Mouse (Mus musculus): ENCODE measurements around the gene Ndc1. TPM values are rescaled to one million over a fixed set of nuclear protein-coding genes. Genes with fewer than 3 reads are reported as not detected.
"Not testable (repeated sequence)": the region's sequence is repeated elsewhere in the genome, so short reads cannot be mapped to it uniquely, and the experiment has no call there.

Ndc1 gene
- polyA plus RNA-seq, 1 experiment from 2014 or later, result 52.9 TPM

GRCm38 (mm10) chr4:107357172-107357571 lies 10.4 kb upstream of the Ndc1 start:
- ATAC-seq (ENCODE audit: insufficient number of reproducible peaks, low FRiP score, low TSS enrichment, low read depth); H3K9ac ChIP-seq (ENCODE audit: low read length); H3K36me3 ChIP-seq (ENCODE audit: control insufficient read depth, insufficient read depth, low read length); DNase-seq (ENCODE audit: low spot score); H3K4me2 ChIP-seq (ENCODE audit: low read depth, severe bottlenecking); H3K27ac ChIP-seq (replicated peaks; ENCODE audit: low read depth, low read length); H3K4me3 ChIP-seq (ENCODE audit: low read depth, low read length); H3K27me3 ChIP-seq (ENCODE audit: control insufficient read depth, insufficient read depth, low read length); H3K4me1 ChIP-seq (ENCODE audit: control insufficient read depth, insufficient read depth, low read length); H3K9me3 ChIP-seq (ENCODE audit: control insufficient read depth, low read length): not testable (repeated sequence)
- 38% methylated on average over 8 of the region's 8 CpGs for WGBS

DNA sequence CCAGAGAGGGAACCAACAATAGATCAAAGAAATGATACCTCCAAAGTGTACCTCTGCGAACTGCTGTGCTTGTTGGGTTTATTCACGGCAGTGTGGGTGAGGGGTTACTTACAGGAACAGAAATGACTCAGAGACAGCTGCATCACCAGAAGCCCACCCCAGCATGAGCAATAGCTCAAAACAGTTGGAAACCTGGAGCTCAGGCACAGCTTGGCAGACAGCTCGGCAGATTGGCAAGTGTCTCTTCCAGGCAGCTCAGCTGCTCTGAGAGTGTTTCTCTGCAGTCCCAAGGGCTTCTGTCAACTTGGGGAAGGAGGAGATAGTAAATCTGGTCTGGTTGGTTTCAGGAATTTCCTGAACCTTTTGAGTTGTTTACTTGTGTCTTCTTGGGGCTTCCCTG lies 9.1 kb upstream of the Ndc1 start:
- ATAC-seq (ENCODE audit: insufficient number of reproducible peaks, low FRiP score, low TSS enrichment, low read depth) (no peak), DNase-seq (ENCODE audit: low spot score) (no peak)
- H3K36me3 ChIP-seq (ENCODE audit: control insufficient read depth, insufficient read depth, low read length), result no peaks in the 10 kb centered on the region
- H3K4me2 ChIP-seq (ENCODE audit: low read depth, severe bottlenecking), result no peak overlapping the region
- no peak overlapping the region for H3K27ac ChIP-seq (replicated peaks; ENCODE audit: low read depth, low read length)
- no peak overlapping the region for H3K4me3 ChIP-seq (ENCODE audit: low read depth, low read length)
- H3K4me1 ChIP-seq (ENCODE audit: control insufficient read depth, insufficient read depth, low read length), result peaks cover 8% of the 10 kb centered on the region
- whole genome bisulfite sequencing, result 88% methylated on average over 3 of the region's 3 CpGs
- no peaks in the 10 kb centered on the region for H3K27me3 ChIP-seq (ENCODE audit: control insufficient read depth, insufficient read depth, low read length)
- no peak overlapping the region for H3K9ac ChIP-seq (ENCODE audit: low read length)
- H3K9me3 ChIP-seq (ENCODE audit: control insufficient read depth, low read length), result no peaks in the 10 kb centered on the region

GRCm38 (mm10) chr4:107360457-107361145 lies 7.0 kb upstream of the Ndc1 start:
- Histone ChIP-seq H3K27me3 (ENCODE audit: control insufficient read depth, insufficient read depth, low read length) (no peaks in the 10 kb centered on the region), H3K4me1 (ENCODE audit: control insufficient read depth, insufficient read depth, low read length) (no peaks in the 10 kb centered on the region), H3K27ac (replicated peaks; ENCODE audit: low read depth, low read length) (no peak overlapping the region), H3K9ac (ENCODE audit: low read length) (no peak overlapping the region), H3K9me3 (ENCODE audit: control insufficient read depth, low read length) (no peaks in the 10 kb centered on the region), H3K36me3 (ENCODE audit: control insufficient read depth, insufficient read depth, low read length) (no peaks in the 10 kb centered on the region), H3K4me3 (ENCODE audit: low read depth, low read length) (no peak overlapping the region), H3K4me2 (ENCODE audit: low read depth, severe bottlenecking) (no peak overlapping the region)
- DNase-seq (ENCODE audit: low spot score) (no peak), ATAC-seq (ENCODE audit: insufficient number of reproducible peaks, low FRiP score, low TSS enrichment, low read depth) (no peak)
- 91% methylated on average over 7 of the region's 7 CpGs for WGBS

GRCm38 (mm10) chr4:107362755-107363154 lies 4.8 kb upstream of the Ndc1 start:
- Histone ChIP-seq H3K4me1 (ENCODE audit: control insufficient read depth, insufficient read depth, low read length) (no peaks in the 10 kb centered on the region), H3K4me2 (ENCODE audit: low read depth, severe bottlenecking) (no peak overlapping the region), H3K27me3 (ENCODE audit: control insufficient read depth, insufficient read depth, low read length) (no peaks in the 10 kb centered on the region), H3K27ac (replicated peaks; ENCODE audit: low read depth, low read length) (no peak overlapping the region), H3K9ac (ENCODE audit: low read length) (no peak overlapping the region), H3K4me3 (ENCODE audit: low read depth, low read length) (no peak overlapping the region), H3K9me3 (ENCODE audit: control insufficient read depth, low read length) (no peaks in the 10 kb centered on the region), H3K36me3 (ENCODE audit: control insufficient read depth, insufficient read depth, low read length) (no peaks in the 10 kb centered on the region)
- ATAC-seq (ENCODE audit: insufficient number of reproducible peaks, low FRiP score, low TSS enrichment, low read depth) (no peak), DNase-seq (ENCODE audit: low spot score) (no peak)
- 62% methylated on average over 4 of the region's 4 CpGs for WGBS

DNA sequence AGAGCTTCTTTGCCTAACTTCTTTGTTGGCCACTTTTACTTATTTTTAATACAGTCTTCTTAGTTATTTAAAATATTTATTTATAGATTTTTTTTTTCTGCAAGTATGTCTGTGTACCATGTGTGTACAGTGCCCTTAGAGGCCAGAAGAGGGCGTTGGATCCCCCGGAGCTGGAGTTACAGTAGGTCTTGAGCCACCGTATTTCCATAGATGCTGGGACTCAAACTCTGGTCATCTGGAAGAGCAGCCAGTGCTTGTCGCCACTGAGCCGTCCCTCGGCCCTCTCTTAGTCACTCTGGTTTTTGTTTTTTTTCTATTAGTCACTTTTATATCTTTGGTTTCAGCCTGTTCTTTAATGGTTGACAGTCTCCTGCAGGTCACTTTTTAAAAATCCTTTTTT lies 4.0 kb upstream of the Ndc1 start:
- DNase-seq (ENCODE audit: low spot score), result no peak
- Histone ChIP-seq H3K27me3 (ENCODE audit: control insufficient read depth, insufficient read depth, low read length) (no peaks in the 10 kb centered on the region), H3K9me3 (ENCODE audit: control insufficient read depth, low read length) (no peaks in the 10 kb centered on the region), H3K27ac (replicated peaks; ENCODE audit: low read depth, low read length) (no peak overlapping the region), H3K4me2 (ENCODE audit: low read depth, severe bottlenecking) (no peak overlapping the region), H3K36me3 (ENCODE audit: control insufficient read depth, insufficient read depth, low read length) (no peaks in the 10 kb centered on the region), H3K4me3 (ENCODE audit: low read depth, low read length) (no peak overlapping the region), H3K4me1 (ENCODE audit: control insufficient read depth, insufficient read depth, low read length) (no peaks in the 10 kb centered on the region), H3K9ac (ENCODE audit: low read length) (no peak overlapping the region)
- WGBS, result 78% methylated on average over 6 of the region's 6 CpGs
- ATAC-seq (ENCODE audit: insufficient number of reproducible peaks, low FRiP score, low TSS enrichment, low read depth), result no peak

GRCm38 (mm10) chr4:107364190-107364639 lies 3.4 kb upstream of the Ndc1 start:
- ATAC-seq (ENCODE audit: insufficient number of reproducible peaks, low FRiP score, low TSS enrichment, low read depth) (no peak), DNase-seq (ENCODE audit: low spot score) (no peak)
- no peak overlapping the region for H3K4me2 ChIP-seq (ENCODE audit: low read depth, severe bottlenecking)
- H3K4me1 ChIP-seq (ENCODE audit: control insufficient read depth, insufficient read depth, low read length), result no peaks in the 10 kb centered on the region
- H3K27ac ChIP-seq (replicated peaks; ENCODE audit: low read depth, low read length), result no peak overlapping the region
- no peaks in the 10 kb centered on the region for H3K9me3 ChIP-seq (ENCODE audit: control insufficient read depth, low read length)
- no peak overlapping the region for H3K4me3 ChIP-seq (ENCODE audit: low read depth, low read length)
- WGBS, result 75% methylated on average over 5 of the region's 5 CpGs
- H3K9ac ChIP-seq (ENCODE audit: low read length), result no peak overlapping the region
- no peaks in the 10 kb centered on the region for H3K27me3 ChIP-seq (ENCODE audit: control insufficient read depth, insufficient read depth, low read length)
- no peaks in the 10 kb centered on the region for H3K36me3 ChIP-seq (ENCODE audit: control insufficient read depth, insufficient read depth, low read length)

GRCm38 (mm10) chr4:107366408-107366807 lies 1.2 kb upstream of the Ndc1 start:
- H3K9ac ChIP-seq (ENCODE audit: low read length); ATAC-seq (ENCODE audit: insufficient number of reproducible peaks, low FRiP score, low TSS enrichment, low read depth); DNase-seq (ENCODE audit: low spot score); H3K4me3 ChIP-seq (ENCODE audit: low read depth, low read length); H3K4me2 ChIP-seq (ENCODE audit: low read depth, severe bottlenecking); H3K4me1 ChIP-seq (ENCODE audit: control insufficient read depth, insufficient read depth, low read length); H3K36me3 ChIP-seq (ENCODE audit: control insufficient read depth, insufficient read depth, low read length); H3K9me3 ChIP-seq (ENCODE audit: control insufficient read depth, low read length); H3K27me3 ChIP-seq (ENCODE audit: control insufficient read depth, insufficient read depth, low read length); H3K27ac ChIP-seq (replicated peaks; ENCODE audit: low read depth, low read length): not testable (repeated sequence)

DNA sequence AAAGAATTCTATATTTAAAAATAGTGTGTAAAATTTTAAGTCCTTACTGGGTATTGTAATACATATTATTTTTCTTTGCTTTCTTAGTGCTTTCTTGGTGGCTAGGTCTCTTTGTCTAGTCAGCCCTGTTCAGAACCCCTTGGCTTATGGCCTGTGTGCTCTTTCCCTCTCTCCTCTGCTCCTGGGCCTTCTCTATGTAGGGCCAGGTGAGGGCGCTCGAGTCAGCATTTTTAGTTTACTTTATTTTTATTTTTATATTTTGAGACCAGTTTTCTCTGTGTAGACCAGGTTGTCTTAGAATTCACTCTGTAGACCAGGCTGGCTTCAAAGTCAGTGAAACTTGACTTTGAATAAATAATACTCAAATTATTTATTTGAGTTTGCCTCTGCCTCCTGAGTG lies 4.7 kb downstream of the Ndc1 start:
- Histone ChIP-seq H3K27ac (replicated peaks; ENCODE audit: low read depth, low read length) (no peak overlapping the region), H3K36me3 (ENCODE audit: control insufficient read depth, insufficient read depth, low read length) (peaks cover 22% of the 10 kb centered on the region), H3K27me3 (ENCODE audit: control insufficient read depth, insufficient read depth, low read length) (no peaks in the 10 kb centered on the region), H3K4me1 (ENCODE audit: control insufficient read depth, insufficient read depth, low read length) (no peaks in the 10 kb centered on the region), H3K4me2 (ENCODE audit: low read depth, severe bottlenecking) (no peak overlapping the region), H3K9me3 (ENCODE audit: control insufficient read depth, low read length) (no peaks in the 10 kb centered on the region), H3K9ac (ENCODE audit: low read length) (no peak overlapping the region), H3K4me3 (ENCODE audit: low read depth, low read length) (no peak overlapping the region)
- DNase-seq (ENCODE audit: low spot score) (no peak), ATAC-seq (ENCODE audit: insufficient number of reproducible peaks, low FRiP score, low TSS enrichment, low read depth) (no peak)
- 82% methylated on average over 2 of the region's 2 CpGs for WGBS

GRCm38 (mm10) chr4:107374677-107375076 lies 7.1 kb downstream of the Ndc1 start:
- ATAC-seq (ENCODE audit: insufficient number of reproducible peaks, low FRiP score, low TSS enrichment, low read depth) (no peak), DNase-seq (ENCODE audit: low spot score) (no peak)
- H3K27ac ChIP-seq (replicated peaks; ENCODE audit: low read depth, low read length), result no peak overlapping the region
- no peaks in the 10 kb centered on the region for H3K4me1 ChIP-seq (ENCODE audit: control insufficient read depth, insufficient read depth, low read length)
- peaks cover 26% of the 10 kb centered on the region for H3K36me3 ChIP-seq (ENCODE audit: control insufficient read depth, insufficient read depth, low read length)
- H3K27me3 ChIP-seq (ENCODE audit: control insufficient read depth, insufficient read depth, low read length), result no peaks in the 10 kb centered on the region
- no peaks in the 10 kb centered on the region for H3K9me3 ChIP-seq (ENCODE audit: control insufficient read depth, low read length)
- H3K9ac ChIP-seq (ENCODE audit: low read length), result no peak overlapping the region
- 75% methylated on average over 4 of the region's 4 CpGs for WGBS
- H3K4me3 ChIP-seq (ENCODE audit: low read depth, low read length), result no peak overlapping the region
- no peak overlapping the region for H3K4me2 ChIP-seq (ENCODE audit: low read depth, severe bottlenecking)

Data from limb, embryonic 11.5 days (tissue).